Mouse (Mus musculus): ENCODE measurements at regions not wholly inside any gene's neighbourhood (a gene's known extent, or its start where the extent isn't known, plus 50 kb on each side); places are given as distances from the start of the nearest gene placed in this dataset.

- ATAC-seq (peak; percentile 95), DNase-seq (ENCODE audit: low spot score) (peak; percentile 95)
- H3K27me3 ChIP-seq (replicated peaks; ENCODE audit: insufficient read depth, low read length), result no peaks in the 10 kb centered on the region
- H3K4me1 ChIP-seq (ENCODE audit: insufficient read depth, low read depth, low read length), result no peaks in the 10 kb centered on the region
- no peaks in the 10 kb centered on the region for H3K9me3 ChIP-seq (ENCODE audit: low read length)
- no peaks in the 10 kb centered on the region for H3K36me3 ChIP-seq (ENCODE audit: insufficient read depth, low read length)
- H3K4me3 ChIP-seq (ENCODE audit: low read depth, low read length), result 0 out of 2 replicates have a peak overlapping the region, but pooled peaks have one; percentile 1
- H3K9ac ChIP-seq (replicated peaks; ENCODE audit: low read depth), result no peak overlapping the region
- no peak overlapping the region for H3K27ac ChIP-seq (ENCODE audit: low read length)
- 10% methylated on average over 23 of the region's 23 CpGs for WGBS
- peak; percentile 75 for TF ChIP-seq CTCF (IDR thresholded peaks at IDR 0.05)
- TF ChIP-seq EP300 (IDR thresholded peaks at IDR 0.05), result no peak; the same call in 1 of the 2 replicates
- H3K4me2 ChIP-seq (replicated peaks; ENCODE audit: low read depth, low read length), result peak overlapping the region; percentile 43
Measured at GRCm38 (mm10) chrX:75673920-75674665, 96.1 kb upstream of the Rab39b start.

GRCm38 (mm10) chrX:75673586-75673919, 95.5 kb upstream of the Rab39b start:
- no peak overlapping the region for H3K27ac ChIP-seq (ENCODE audit: low read length)
- no peaks in the 10 kb centered on the region for H3K4me1 ChIP-seq (ENCODE audit: insufficient read depth, low read depth, low read length)
- H3K27me3 ChIP-seq (replicated peaks; ENCODE audit: insufficient read depth, low read length), result no peaks in the 10 kb centered on the region
- no peak for TF ChIP-seq CTCF (IDR thresholded peaks at IDR 0.05)
- no peak; the same call in 1 of the 2 replicates for TF ChIP-seq EP300 (IDR thresholded peaks at IDR 0.05)
- H3K9me3 ChIP-seq (ENCODE audit: low read length), result no peaks in the 10 kb centered on the region
- WGBS, result 33% methylated on average over 9 of the region's 13 CpGs
- DNase-seq (ENCODE audit: low spot score), result no peak
- H3K9ac ChIP-seq (replicated peaks; ENCODE audit: low read depth), result no peak overlapping the region; the same call in 1 of the 2 replicates
- ATAC-seq, result no peak
- H3K36me3 ChIP-seq (ENCODE audit: insufficient read depth, low read length), result no peaks in the 10 kb centered on the region
- peak overlapping the region; percentile 46 for H3K4me2 ChIP-seq (replicated peaks; ENCODE audit: low read depth, low read length)
- 0 out of 2 replicates have a peak overlapping the region, but pooled peaks have one; percentile 1 for H3K4me3 ChIP-seq (ENCODE audit: low read depth, low read length)

- no peaks in the 10 kb centered on the region for H3K4me1 ChIP-seq (ENCODE audit: insufficient read depth, low read depth, low read length)
- no peak for TF ChIP-seq CTCF (IDR thresholded peaks at IDR 0.05)
- no peak for TF ChIP-seq EP300 (IDR thresholded peaks at IDR 0.05)
- no peak for ATAC-seq
- no peaks in the 10 kb centered on the region for H3K9me3 ChIP-seq (ENCODE audit: low read length)
- DNase-seq (ENCODE audit: low spot score), result no peak
- peak overlapping the region; percentile 46 for H3K4me2 ChIP-seq (replicated peaks; ENCODE audit: low read depth, low read length)
- WGBS, result 73% methylated on average over 7 of the region's 13 CpGs
- no peaks in the 10 kb centered on the region for H3K36me3 ChIP-seq (ENCODE audit: insufficient read depth, low read length)
- H3K27me3 ChIP-seq (replicated peaks; ENCODE audit: insufficient read depth, low read length), result no peaks in the 10 kb centered on the region
- H3K4me3 ChIP-seq (ENCODE audit: low read depth, low read length), result no peak overlapping the region
- no peak overlapping the region for H3K27ac ChIP-seq (ENCODE audit: low read length)
- no peak overlapping the region; the same call in 1 of the 2 replicates for H3K9ac ChIP-seq (replicated peaks; ENCODE audit: low read depth)
Measured at GRCm38 (mm10) chrX:75672976-75673375, 94.9 kb upstream of the Rab39b start.

GRCm38 (mm10) chrX:75667636-75668035, 89.6 kb upstream of the Rab39b start:
- no peaks in the 10 kb centered on the region for H3K9me3 ChIP-seq (ENCODE audit: low read length)
- no peak overlapping the region for H3K9ac ChIP-seq (replicated peaks; ENCODE audit: low read depth)
- H3K27ac ChIP-seq (ENCODE audit: low read length), result no peak overlapping the region
- WGBS, result 91% methylated on average over 4 of the region's 4 CpGs
- no peaks in the 10 kb centered on the region for H3K4me1 ChIP-seq (ENCODE audit: insufficient read depth, low read depth, low read length)
- TF ChIP-seq CTCF (IDR thresholded peaks at IDR 0.05) (no peak), EP300 (IDR thresholded peaks at IDR 0.05) (no peak)
- no peaks in the 10 kb centered on the region for H3K27me3 ChIP-seq (replicated peaks; ENCODE audit: insufficient read depth, low read length)
- ATAC-seq, result no peak
- H3K36me3 ChIP-seq (ENCODE audit: insufficient read depth, low read length), result no peaks in the 10 kb centered on the region
- H3K4me3 ChIP-seq (ENCODE audit: low read depth, low read length), result no peak overlapping the region
- DNase-seq (ENCODE audit: low spot score), result no peak
- no peak overlapping the region for H3K4me2 ChIP-seq (replicated peaks; ENCODE audit: low read depth, low read length)

- TF ChIP-seq EP300 (IDR thresholded peaks at IDR 0.05), result no peak
- no peak for TF ChIP-seq CTCF (IDR thresholded peaks at IDR 0.05)
- H3K36me3 ChIP-seq (ENCODE audit: insufficient read depth, low read length), result no peaks in the 10 kb centered on the region
- ATAC-seq (no peak), DNase-seq (ENCODE audit: low spot score) (no peak)
- H3K4me3 ChIP-seq (ENCODE audit: low read depth, low read length), result no peak overlapping the region
- 85% methylated on average over 7 of the region's 7 CpGs for WGBS
- no peak overlapping the region for H3K27ac ChIP-seq (ENCODE audit: low read length)
- no peak overlapping the region for H3K4me2 ChIP-seq (replicated peaks; ENCODE audit: low read depth, low read length)
- no peaks in the 10 kb centered on the region for H3K9me3 ChIP-seq (ENCODE audit: low read length)
- no peak overlapping the region for H3K9ac ChIP-seq (replicated peaks; ENCODE audit: low read depth)
- no peaks in the 10 kb centered on the region for H3K4me1 ChIP-seq (ENCODE audit: insufficient read depth, low read depth, low read length)
- no peaks in the 10 kb centered on the region for H3K27me3 ChIP-seq (replicated peaks; ENCODE audit: insufficient read depth, low read length)
Measured at GRCm38 (mm10) chrX:75643402-75643801, 65.4 kb upstream of the Rab39b start.

Data from lung, postnatal 0 days (tissue).